Mouse (Mus musculus): Measurements from ENCODE around the gene Cadm2. TPM values are rescaled to one million over a fixed set of nuclear protein-coding genes. Genes with fewer than 3 reads are reported as not detected.

Gene Cadm2
- polyA plus RNA-seq, 1 experiment from 2014 or later, result 3.4 TPM

DNA sequence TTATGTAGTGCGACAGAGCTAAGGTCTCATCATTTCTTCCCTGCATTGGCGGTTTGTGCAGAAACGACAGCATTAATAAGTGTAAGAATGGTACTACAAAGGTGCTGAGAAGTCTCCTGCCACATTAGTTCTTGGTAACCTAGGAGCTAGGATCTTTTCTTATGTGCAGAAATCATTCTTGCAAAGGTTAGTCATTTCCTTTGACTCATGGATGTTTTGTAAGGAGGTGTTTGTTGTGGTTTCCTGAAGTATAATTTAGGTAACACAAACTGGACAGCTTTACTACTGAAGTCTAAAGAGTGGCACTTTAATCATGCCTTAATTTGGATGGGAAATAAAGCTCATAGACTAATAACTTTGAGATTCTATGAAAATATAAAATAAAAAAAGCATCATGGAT is 153.7 kb downstream of the Cadm2 start:
- Histone ChIP-seq H3K27ac (no peak overlapping the region), H3K4me1 (no peaks in the 10 kb centered on the region), H3K4me2 (replicated peaks) (no peak overlapping the region), H3K36me3 (no peaks in the 10 kb centered on the region), H3K9ac (no peak overlapping the region), H3K9me3 (no peaks in the 10 kb centered on the region), H3K27me3 (no peaks in the 10 kb centered on the region), H3K4me3 (no peak overlapping the region)
- no peak for ATAC-seq (ENCODE audit: low FRiP score, low read depth)
- WGBS, result 89% methylated on average over 3 of the region's 3 CpGs

DNA sequence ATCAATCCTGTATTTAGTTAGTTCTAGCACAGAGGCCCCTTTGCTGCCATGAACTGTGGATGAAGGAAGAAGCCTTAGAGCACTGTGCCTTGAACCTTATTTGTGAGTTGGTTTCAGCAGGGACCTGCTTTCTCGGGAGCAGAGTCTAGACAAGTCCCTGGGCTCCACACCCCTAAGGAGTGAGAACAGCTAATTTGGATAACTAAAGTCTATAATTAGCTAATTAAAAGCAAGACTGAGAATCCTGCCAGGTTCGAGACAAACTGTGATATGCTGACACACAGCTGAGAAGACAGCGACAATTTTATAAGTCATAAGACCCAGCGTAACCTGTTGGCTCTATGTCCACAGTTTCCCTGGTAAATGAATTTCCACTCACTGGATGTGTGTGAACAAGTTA is 184.4 kb downstream of the Cadm2 start:
- no peaks in the 10 kb centered on the region for H3K27me3 ChIP-seq
- WGBS, result 54% methylated on average over 4 of the region's 4 CpGs
- H3K4me3 ChIP-seq, result no peak overlapping the region
- H3K9me3 ChIP-seq, result no peaks in the 10 kb centered on the region
- H3K4me1 ChIP-seq, result no peaks in the 10 kb centered on the region
- H3K4me2 ChIP-seq (replicated peaks), result no peak overlapping the region
- H3K36me3 ChIP-seq, result no peaks in the 10 kb centered on the region
- no peak overlapping the region for H3K9ac ChIP-seq
- no peak for ATAC-seq (ENCODE audit: low FRiP score, low read depth)
- H3K27ac ChIP-seq, result no peak overlapping the region

DNA sequence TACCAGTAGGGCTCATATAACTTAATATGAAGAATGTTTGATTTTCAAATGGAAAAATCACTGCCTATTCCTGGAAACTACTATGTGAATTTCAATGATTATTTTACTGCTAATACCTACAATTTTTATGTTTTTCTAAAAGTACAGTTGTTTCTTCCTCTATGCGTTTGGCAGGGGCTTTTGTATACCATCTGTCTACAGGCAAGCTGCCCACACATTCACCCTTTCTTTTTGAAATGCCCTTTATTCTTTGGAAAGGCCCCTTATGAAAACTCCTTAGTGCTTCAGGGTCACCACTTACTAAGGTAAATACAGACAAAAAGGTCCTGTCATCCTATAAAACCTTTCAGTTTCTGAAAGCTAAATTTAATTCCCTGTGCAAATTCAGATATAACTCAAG is 195.3 kb downstream of the Cadm2 start:
- Histone ChIP-seq H3K4me2 (replicated peaks) (no peak overlapping the region), H3K4me3 (no peak overlapping the region), H3K9ac (no peak overlapping the region), H3K4me1 (no peaks in the 10 kb centered on the region), H3K9me3 (no peaks in the 10 kb centered on the region), H3K27me3 (no peaks in the 10 kb centered on the region), H3K27ac (no peak overlapping the region), H3K36me3 (no peaks in the 10 kb centered on the region)
- no peak for ATAC-seq (ENCODE audit: low FRiP score, low read depth)
- WGBS, result 83% methylated on average over 1 of the region's 1 CpGs

DNA sequence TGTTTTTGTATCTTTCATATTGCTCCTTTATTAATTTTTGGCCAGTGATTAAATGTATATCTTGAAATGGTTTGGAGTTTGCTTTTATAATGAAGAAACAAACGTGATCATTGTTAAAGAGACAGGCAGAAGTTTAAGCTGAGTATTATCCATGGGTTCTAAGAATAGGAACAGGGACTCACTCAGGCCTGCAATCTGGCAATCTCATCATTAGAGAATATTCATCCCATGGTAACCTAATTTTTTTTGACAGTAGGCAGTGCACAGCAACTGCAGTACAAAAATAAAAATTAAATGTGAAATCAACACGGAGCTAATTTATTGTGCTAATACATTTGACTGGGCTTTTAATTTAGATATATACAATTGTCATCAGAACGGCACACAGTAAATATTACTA is 209.8 kb downstream of the Cadm2 start:
- no peak for ATAC-seq (ENCODE audit: low FRiP score, low read depth)
- Histone ChIP-seq H3K27ac (no peak overlapping the region), H3K9ac (no peak overlapping the region), H3K9me3 (no peaks in the 10 kb centered on the region), H3K36me3 (no peaks in the 10 kb centered on the region), H3K4me3 (no peak overlapping the region), H3K4me2 (replicated peaks) (no peak overlapping the region), H3K27me3 (no peaks in the 10 kb centered on the region), H3K4me1 (no peaks in the 10 kb centered on the region)
- WGBS, result 66% methylated on average over 3 of the region's 3 CpGs

DNA sequence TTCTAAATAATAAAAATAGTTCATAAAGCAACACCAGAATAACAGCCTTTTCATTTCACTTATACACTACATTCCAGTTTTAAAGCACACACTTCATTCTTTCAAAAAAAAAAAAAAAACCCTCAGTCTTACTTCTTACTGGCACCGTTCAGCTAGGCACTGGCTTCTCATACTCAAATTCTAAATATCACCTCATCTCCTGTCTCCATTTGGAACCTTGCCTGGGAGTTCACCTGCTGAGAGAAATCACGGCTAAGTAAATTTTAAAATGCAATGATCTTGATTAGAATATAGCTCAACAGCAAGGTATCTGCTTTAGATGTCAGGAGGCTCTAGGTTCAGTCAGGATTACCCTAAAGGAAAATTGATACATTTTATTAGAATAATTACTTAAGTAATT is 210.2 kb downstream of the Cadm2 start:
- Histone ChIP-seq H3K4me2 (replicated peaks) (no peak overlapping the region), H3K36me3 (no peaks in the 10 kb centered on the region), H3K4me1 (no peaks in the 10 kb centered on the region), H3K27me3 (no peaks in the 10 kb centered on the region), H3K9me3 (no peaks in the 10 kb centered on the region), H3K27ac (no peak overlapping the region), H3K4me3 (no peak overlapping the region), H3K9ac (no peak overlapping the region)
- no peak for ATAC-seq (ENCODE audit: low FRiP score, low read depth)
- WGBS, result 62% methylated on average over 2 of the region's 2 CpGs

DNA sequence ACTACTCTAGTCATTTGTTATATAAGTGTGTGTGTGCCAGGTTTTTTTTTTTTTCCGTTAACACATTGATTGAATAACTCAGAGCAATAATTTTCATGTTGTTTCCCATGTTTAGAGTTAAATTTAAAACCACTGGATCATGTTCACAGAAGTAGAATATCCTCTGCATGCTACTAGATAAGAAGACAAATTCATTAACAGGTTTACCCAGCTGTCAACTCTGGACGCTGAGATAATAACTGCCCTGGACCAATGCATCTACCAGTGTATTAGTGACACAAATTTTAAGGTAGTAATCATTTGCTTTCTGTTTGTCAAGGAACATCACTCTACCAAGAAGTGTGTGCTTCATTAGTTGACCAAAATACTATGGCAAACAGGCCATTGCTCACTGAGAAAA is 253.0 kb downstream of the Cadm2 start:
- H3K36me3 ChIP-seq, result no peaks in the 10 kb centered on the region
- no peak for ATAC-seq (ENCODE audit: low FRiP score, low read depth)
- H3K4me3 ChIP-seq, result no peak overlapping the region
- no peaks in the 10 kb centered on the region for H3K27me3 ChIP-seq
- H3K27ac ChIP-seq, result no peak overlapping the region
- WGBS, result 79% methylated on average over 2 of the region's 2 CpGs
- H3K9me3 ChIP-seq, result no peaks in the 10 kb centered on the region
- no peak overlapping the region for H3K4me2 ChIP-seq (replicated peaks)
- no peak overlapping the region for H3K9ac ChIP-seq
- no peaks in the 10 kb centered on the region for H3K4me1 ChIP-seq

DNA sequence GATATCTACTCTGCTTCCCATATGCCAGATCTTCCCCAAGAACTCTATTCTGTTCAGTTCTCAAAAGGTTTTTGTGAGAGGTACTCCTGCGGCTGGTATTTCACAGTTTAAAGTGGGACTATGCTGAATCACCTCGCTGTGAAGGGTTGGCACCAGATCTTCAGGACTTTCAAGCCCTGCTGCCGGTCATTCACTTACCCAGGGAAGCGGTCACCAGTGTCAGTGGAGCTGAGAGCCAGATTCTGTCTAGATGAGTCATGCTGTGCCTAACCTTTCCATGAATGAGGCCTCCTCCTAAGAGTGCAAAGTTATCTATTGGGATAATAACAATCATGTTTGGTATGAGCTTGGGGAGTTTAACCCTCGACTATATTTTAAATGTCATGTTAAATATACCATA is 272.7 kb downstream of the Cadm2 start:
- WGBS, result 86% methylated on average over 5 of the region's 5 CpGs
- Histone ChIP-seq H3K4me3 (no peak overlapping the region), H3K27me3 (no peaks in the 10 kb centered on the region), H3K4me1 (no peaks in the 10 kb centered on the region), H3K36me3 (no peaks in the 10 kb centered on the region), H3K9me3 (no peaks in the 10 kb centered on the region), H3K27ac (no peak overlapping the region), H3K4me2 (replicated peaks) (no peak overlapping the region), H3K9ac (no peak overlapping the region)
- ATAC-seq (ENCODE audit: low FRiP score, low read depth), result no peak

DNA sequence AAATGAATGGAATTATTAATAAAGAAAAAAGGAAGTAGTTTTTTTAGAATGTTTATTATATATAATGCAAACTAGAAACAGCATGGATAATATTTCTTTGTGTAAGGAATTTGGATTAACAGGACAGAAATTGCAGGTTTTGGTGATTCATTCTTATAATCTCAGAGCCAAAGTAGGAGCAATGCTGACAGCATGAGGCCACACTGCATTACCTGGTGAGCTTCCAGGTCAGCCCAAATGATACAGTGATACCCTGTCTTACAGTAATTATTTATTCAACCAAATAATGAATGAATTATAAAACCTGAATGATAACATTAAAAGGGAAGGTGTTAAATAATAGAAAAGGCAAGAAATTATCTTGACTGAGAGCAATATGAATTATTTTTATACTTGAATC is 273.1 kb downstream of the Cadm2 start:
- ATAC-seq (ENCODE audit: low FRiP score, low read depth), result no peak
- H3K36me3 ChIP-seq, result no peaks in the 10 kb centered on the region

DNA sequence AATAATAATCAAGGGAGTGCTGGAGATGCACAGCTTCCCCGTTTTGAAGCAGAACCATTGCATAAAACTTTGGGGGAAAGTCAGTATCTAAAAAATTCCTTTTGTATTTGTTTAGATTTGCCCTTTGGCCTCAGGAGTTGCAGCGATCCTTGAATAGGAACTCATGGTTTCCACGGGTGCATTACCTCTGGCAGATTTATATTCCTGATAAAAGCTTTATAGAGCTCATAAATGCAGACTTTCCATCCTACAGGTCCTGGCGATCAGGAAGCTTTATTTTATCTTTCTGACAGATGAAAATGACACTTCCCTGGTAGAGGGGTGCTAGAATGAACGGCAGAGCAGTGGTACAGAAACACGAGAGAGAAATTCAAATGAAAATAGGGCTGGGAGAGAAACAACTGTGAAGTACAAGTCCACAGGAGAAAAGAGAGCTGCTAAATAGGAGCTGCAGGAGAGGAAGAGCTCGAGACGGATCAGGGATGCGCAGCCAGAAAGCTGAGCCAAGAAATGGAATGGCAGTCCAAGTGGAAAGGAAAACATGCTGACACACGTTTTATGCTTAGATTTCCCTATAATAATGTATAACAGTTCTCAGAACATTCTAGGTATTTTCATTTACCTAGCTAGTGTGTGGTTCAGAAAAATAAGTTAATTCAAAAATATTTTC is 274.0 kb downstream of the Cadm2 start:
- ATAC-seq (ENCODE audit: low FRiP score, low read depth), result no peak
- Histone ChIP-seq H3K27me3 (no peaks in the 10 kb centered on the region), H3K9ac (no peak overlapping the region), H3K36me3 (no peaks in the 10 kb centered on the region), H3K4me3 (no peak overlapping the region), H3K9me3 (no peaks in the 10 kb centered on the region), H3K4me1 (no peaks in the 10 kb centered on the region), H3K27ac (no peak overlapping the region), H3K4me2 (replicated peaks) (no peak overlapping the region)
- 28% methylated on average over 10 of the region's 10 CpGs for WGBS

More for the DNA sequence above, 273.1 kb downstream of the Cadm2 start:
- Histone ChIP-seq H3K9me3 (no peaks in the 10 kb centered on the region), H3K27me3 (no peaks in the 10 kb centered on the region), H3K9ac (no peak overlapping the region), H3K27ac (no peak overlapping the region), H3K4me1 (no peaks in the 10 kb centered on the region), H3K4me2 (replicated peaks) (no peak overlapping the region), H3K4me3 (no peak overlapping the region)

DNA sequence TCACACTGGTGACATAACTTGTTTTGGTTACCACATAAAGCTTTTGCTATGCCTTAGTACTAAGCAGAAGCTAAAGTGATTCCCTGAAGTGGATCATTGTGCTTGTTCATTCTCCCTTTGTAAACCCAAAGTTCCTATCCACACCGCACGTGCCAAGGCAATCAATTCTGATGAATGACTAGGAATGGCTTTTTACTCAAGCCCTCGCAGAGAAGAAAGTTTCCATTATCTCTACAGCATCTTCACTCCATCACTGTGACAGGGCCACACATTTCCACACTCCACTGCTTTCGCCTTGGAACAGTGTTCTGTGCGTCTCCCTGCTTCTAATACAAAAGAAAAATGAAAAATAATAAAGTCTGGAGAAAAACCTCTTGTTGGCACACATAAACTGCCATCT is 276.5 kb downstream of the Cadm2 start:
- Histone ChIP-seq H3K9ac (no peak overlapping the region), H3K27me3 (no peaks in the 10 kb centered on the region), H3K9me3 (no peaks in the 10 kb centered on the region), H3K27ac (no peak overlapping the region), H3K4me2 (replicated peaks) (no peak overlapping the region), H3K4me3 (no peak overlapping the region), H3K4me1 (no peaks in the 10 kb centered on the region), H3K36me3 (no peaks in the 10 kb centered on the region)
- no peak for ATAC-seq (ENCODE audit: low FRiP score, low read depth)
- 62% methylated on average over 5 of the region's 5 CpGs for WGBS

DNA sequence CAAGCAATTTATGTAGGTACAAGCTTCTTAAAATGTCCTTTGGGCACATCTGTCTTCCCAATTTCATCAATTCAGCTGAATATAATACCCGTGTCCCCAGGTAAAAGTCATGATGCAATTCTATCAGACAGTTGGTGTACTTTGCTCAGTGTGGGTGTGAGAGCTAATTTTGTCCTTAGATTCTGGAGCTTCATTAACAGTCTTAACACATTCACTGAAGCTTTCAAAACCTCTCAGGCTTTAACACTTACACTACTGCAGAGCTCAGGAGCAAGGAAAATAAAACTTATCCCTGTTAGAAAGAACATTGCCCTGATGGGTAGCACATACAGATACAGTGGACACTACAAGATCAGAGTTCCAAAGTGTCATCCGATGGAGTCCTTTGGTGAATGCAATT is 309.7 kb downstream of the Cadm2 start:
- Histone ChIP-seq H3K27ac (no peak overlapping the region), H3K4me2 (replicated peaks) (no peak overlapping the region), H3K36me3 (no peaks in the 10 kb centered on the region), H3K27me3 (no peaks in the 10 kb centered on the region), H3K9ac (no peak overlapping the region), H3K4me1 (no peaks in the 10 kb centered on the region), H3K9me3 (no peaks in the 10 kb centered on the region), H3K4me3 (no peak overlapping the region)
- no peak for ATAC-seq (ENCODE audit: low FRiP score, low read depth)
- WGBS, result 84% methylated on average over 2 of the region's 2 CpGs

DNA sequence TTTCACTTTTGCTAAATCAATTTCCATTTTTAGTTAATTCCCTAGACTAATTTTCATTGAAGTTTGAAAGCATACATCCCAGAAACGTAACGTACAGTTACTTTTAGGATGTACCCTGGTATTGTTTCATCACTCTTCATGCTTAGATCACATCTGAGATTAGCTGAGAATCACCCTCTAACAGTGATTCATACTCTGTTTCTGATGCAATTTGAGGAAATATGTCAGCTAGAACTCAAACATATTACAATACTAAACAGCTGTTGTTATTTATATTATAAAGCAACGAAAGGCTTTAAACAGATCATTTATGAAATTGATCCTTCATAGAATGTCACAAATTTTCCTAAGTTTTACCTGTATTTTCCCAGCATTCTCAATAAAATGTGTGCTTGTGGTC is 336.0 kb downstream of the Cadm2 start:
- no peak overlapping the region for H3K4me2 ChIP-seq (replicated peaks)
- 88% methylated on average over 3 of the region's 3 CpGs for WGBS
- no peaks in the 10 kb centered on the region for H3K36me3 ChIP-seq
- H3K4me3 ChIP-seq, result no peak overlapping the region
- no peaks in the 10 kb centered on the region for H3K27me3 ChIP-seq
- H3K4me1 ChIP-seq, result no peaks in the 10 kb centered on the region
- no peak overlapping the region for H3K9ac ChIP-seq
- no peak overlapping the region for H3K27ac ChIP-seq
- no peaks in the 10 kb centered on the region for H3K9me3 ChIP-seq
- ATAC-seq (ENCODE audit: low FRiP score, low read depth), result no peak

DNA sequence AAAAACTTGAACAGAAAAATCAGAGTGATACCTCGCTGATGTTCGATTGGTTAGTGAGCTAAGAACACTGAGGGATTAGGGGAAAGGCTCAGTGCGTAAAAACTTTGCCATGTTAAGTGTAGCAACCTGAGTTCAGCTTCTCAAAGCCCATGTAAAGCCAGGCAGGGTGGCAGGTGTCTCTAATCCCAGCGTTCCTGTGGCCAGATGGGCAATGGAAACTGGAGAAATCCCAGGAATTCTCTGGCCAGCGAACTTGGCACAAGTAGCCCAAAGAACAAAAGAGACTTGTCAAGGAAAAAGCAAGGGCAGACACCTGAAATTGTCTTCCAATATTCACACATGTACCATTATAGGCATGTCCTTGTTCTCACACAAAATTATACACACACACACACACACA is 377.1 kb downstream of the Cadm2 start:
- H3K9ac ChIP-seq, result no peak overlapping the region
- H3K9me3 ChIP-seq, result no peaks in the 10 kb centered on the region
- no peaks in the 10 kb centered on the region for H3K36me3 ChIP-seq
- no peak overlapping the region for H3K4me2 ChIP-seq (replicated peaks)
- 73% methylated on average over 5 of the region's 5 CpGs for WGBS
- ATAC-seq (ENCODE audit: low FRiP score, low read depth), result no peak
- H3K4me3 ChIP-seq, result no peak overlapping the region
- H3K27ac ChIP-seq, result no peak overlapping the region
- no peaks in the 10 kb centered on the region for H3K27me3 ChIP-seq
- no peaks in the 10 kb centered on the region for H3K4me1 ChIP-seq
